Mouse (Mus musculus) kidney, adult 18-20 months (tissue): ENCODE data around the gene Gins2.

Experiments
- DNase-seq: peaks from one replicate; pipeline ENCODE4 v3.0.0; 2021

The Gins2 gene

GRCm38 (mm10) chr8:120543416-120544055 is 45.6 kb downstream of the Gins2 start:
- DNase-seq = peak; percentile 91

DNA sequence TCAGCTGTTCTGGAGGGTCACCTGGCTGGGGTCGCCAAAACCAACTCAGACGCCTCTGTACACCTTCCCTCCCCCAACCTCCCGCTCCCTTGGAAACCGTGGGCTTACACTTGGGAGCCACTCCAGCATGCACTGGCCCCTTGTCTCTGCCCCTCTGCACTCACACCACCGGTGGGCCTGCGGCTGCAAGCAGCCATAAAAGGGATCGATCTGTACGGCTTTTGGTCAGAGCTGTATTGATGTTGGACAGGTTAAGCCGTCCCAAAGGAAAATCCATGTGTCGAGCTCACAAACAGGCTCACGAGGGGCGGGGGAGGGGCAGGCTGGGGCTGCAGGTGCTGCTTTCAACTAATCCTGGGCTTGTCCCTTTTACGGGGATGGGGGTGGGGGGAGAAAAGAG is 46.1 kb downstream of the Gins2 start:
- no peak for DNase-seq

DNA sequence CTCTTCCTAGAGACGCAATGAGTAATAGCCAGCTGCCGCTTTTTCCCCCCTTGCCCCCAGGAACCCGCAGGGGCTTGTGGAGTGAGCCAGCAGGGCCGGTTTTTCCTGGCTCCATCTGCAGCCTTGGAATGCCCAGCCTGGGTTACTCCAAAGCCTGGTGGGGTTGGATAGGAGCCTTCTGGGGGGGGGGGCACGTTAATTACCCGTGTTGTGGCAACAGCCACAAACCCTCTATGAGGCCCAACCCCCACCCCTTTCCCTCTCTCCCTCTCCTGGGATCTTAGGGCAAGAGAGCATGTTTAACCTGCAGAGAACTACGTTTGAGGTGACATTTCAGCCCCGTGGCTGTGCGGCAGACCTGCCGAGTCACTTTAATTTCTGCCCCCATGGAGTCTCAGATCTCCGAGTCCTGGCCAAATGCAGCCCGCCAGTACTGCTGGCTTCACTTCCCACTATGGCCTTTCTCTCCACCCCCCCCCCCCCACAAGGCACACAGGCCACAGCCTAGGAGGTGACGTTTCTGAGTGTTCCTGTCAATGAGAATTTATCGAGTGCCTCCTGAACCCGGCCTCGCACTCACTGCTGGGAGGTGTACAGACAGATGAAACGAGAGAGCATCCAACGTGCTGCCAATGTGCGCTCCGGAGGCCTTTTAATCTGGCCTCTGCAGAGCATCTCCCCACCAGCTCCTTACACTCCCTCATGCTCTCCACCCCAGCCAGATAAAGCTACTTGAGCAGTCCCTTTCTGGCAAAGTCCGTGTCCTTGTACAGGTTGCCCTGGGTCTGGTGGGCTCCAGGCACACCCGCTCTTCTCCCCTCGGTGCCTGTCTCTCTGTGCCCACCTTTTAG is 49.1 kb downstream of the Gins2 start:
- DNase-seq = no peak

DNA sequence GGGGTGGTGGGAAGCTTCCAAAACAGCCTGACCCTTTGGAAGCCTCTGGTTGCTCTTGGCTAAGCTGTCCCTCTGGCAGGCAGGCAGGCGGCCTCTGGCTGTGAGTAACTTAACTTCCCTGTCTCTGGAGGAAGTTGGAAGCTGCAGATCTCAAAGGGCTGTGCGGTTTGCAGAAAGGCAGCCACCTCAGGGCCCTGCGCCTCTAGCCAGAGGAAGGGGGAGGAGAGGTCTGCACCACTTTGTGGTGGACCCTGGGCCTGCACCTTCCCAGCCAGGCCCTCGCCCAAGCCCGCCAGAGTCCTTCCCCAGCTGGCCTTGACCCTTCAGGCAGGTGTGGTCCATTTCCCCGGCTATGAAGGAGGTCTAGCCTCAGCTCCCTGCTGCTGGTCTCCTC is 49.7 kb downstream of the Gins2 start:
- no peak for DNase-seq

- peak; percentile 92 for DNase-seq
These were observed 50.5 kb downstream of the Gins2 start for GRCm38 (mm10) chr8:120538397-120539240.

DNA sequence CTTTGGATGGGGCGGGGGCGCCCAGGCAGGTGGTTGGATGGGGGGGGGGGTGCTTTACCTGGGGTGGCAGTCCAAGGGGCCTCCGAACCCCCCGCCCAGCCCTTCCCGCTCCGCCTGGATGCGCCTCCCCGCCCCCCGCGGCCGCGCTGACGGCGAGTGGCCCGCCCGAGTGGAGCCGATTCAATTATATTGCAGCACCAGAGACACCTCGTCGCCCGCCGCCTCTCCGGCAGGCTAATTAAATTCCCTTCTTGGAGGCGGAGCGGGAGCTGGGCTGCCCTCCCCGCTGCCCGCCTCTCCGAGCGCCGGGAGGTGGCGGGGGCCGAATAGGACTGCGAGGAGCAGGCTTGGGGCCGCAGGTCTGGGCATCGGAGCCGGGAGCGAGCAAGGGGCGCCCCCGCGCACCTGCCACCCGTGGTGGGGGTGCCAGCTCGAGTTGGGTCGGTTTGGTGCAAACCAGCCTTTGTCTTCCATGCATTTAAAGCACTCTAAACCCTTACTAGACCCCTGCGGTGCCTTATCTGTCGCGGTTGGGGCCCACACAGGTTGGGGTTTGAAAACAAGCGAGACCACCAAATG is 51.2 kb downstream of the Gins2 start:
- DNase-seq = peak; percentile 75

DNA sequence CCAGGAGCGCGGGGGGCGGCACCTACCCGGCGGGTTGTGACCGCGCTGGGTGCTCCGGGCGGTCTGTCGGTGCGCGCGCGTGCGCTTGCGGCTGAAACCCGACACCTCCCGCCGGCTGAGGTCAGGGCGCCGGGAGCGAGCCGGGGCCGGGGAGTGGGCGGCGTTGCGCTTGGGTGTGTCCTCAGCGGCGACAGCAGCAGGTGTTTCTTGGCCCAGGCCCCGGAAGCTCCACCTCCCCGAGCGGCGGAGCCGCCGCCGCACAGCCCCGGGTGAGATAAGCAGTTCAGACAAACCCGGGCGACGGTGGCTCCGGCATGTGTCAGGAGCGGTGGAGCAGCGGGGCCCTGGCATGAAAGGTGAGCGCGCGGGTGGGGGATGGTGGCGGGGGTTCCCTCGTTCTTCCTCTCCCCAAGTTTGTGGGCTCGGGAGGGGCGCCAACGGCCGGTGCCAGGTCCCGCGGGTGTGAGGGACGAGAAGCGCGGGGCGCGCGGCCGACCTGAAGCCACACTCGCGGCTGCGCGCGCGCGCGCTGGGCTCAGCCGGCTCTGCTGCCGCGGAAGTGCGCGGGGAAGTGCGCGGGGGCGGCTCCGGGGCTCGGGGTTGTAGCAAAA is 51.8 kb downstream of the Gins2 start:
- DNase-seq = peak; percentile 89

GRCm38 (mm10) chr8:120536306-120537206 is 52.5 kb downstream of the Gins2 start:
- DNase-seq = peak; percentile 52

GRCm38 (mm10) chr8:120535452-120536305 is 53.4 kb downstream of the Gins2 start:
- DNase-seq = peak; percentile 61

DNA sequence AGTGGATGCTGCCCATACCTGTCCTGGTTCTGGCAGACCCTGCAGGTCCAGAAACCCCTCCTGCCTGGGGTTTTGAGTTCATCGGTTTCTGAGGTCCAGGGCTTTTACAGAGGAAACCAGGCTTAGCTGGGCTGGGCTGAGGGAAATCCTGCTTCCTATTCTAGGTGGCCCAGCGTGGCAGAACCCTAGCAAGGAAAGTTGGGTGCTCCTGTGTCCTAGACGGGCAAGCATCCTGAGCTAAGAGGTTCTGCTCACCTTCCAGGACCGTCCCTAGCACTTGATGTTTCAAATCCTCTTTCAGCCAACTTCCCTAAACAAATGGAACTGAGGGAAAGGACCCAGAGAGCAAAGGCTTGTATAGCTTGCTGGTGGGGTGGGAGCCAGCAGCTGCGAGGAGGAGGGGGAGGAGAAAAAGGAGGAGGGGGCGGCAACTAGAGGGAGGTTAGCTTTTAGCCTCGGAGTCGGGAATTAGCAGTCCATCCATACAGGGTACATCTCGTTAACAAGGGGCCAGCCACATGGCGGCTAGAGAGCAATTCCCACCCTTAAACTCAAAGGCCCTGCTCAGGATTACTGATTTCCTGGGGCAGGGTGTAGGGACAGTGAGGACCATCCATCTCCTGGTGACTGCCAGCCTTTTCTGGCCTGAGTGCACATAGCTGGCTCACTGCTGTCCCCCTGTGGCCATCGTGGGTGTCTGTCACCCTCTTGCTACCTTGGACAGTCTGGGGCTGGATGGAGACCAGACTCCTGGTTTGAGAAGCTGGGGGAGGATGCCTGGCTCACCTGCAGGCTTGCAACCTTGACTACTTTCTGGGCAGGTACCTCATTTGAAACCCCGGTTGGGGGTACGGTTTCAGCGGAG is 54.4 kb downstream of the Gins2 start:
- DNase-seq = peak; percentile 83

- DNase-seq = no peak
These were observed 55.0 kb downstream of the Gins2 start for GRCm38 (mm10) chr8:120534080-120534479.

- DNase-seq = no peak
These were observed 55.7 kb downstream of the Gins2 start for GRCm38 (mm10) chr8:120533380-120533779.

DNA sequence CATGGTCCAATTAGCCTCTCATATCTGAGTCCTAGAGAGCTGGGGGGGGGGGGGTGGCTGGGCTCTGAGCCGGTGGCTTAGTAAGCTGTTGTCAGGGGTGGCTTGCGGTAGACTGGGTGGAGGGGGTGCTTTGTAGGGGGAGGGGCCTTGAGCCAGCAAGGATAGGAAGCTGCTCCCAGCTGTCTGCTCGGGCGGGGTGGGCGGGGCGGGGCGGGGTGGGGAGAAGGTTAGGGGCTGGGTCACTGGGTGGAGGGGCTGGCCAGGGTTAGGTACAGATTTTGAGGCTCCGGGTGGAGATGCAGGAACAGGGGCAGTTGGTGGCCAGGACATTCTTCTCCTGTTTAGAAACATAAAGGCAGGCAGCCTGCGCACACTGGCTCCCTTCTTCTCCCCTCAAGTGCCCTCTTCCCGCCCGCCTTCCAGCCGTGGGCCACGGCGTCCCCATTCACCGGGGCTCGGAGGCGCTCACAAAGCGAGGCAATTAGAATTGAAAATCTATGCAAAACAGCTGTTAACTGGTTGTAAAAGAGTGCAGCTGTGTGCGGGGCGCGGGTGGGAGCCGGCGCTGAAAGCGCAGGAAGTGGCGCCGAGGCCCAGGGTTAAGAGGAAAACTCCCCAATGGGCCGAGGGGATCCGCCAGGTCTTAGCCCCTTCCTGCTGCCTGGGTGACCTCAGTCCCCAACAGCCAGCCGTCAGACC is 56.4 kb downstream of the Gins2 start:
- no peak for DNase-seq

DNA sequence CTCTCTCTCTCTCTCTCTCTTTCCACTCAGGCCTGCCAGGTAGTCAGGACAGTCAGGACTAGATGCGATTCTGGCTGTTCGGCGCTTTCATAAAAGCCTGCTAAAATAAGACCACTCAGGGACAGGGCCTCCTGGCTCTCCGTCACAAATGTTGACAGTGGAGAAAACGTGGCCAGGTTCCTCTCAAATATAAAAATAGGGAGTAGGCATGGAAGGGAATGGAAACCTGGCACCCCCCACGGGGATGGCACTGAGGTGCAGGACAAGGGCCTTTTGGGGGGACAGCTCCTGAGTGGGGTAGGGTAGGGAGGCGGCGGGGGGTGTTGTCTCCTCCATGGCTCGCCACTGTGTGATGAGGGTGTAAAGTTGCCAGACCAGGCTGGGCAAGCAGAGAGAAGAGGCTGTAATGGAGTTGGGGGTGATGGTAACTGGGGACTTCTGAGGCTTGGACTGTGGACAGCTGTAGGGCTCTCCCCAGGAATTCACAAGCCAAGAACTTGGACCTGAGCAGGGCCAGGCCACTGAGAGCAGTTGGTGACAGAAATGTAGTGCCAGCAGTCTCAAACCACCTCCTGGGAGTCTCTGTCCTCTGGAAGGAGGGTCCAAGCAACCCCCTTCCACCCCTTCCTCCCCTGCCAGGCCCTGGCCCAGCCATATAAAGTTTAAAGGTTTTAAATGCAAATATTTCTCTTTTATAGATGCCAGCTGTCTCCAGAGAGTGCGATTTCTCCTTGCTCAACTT is 57.2 kb downstream of the Gins2 start:
- no peak for DNase-seq

DNA sequence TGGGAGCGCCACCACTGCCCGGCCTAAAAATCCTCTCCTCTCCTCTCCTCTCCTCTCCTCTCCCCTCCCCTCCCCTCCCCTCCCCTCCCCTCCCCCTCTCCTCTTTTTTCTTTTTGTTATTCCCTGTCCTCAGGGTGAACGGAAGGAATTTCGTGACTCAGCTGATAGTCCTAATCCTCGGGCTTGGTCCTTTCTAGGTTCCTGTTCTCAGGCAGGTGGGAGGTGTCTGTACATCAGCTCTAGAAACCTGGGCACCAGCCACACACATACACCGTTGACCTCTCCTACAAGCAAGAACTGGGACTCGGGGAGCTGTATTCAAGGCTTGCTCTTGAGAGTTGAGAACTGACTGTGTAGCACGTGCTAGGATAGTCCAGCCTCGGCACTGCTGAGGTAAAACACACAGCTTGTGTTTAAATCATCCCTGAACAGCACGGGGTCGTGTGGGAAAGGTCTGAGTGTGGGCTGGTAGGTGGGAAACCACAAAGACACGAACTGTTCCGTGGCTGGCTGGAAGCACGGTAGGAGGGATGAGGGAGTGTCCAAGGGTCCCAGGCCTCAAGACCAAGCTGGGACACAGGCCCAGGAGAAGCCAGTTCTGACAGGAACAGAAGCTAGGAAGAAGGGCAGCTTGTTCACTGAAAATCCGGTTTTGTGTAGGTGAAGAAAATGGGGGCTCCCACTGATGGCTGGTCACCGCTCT is 58.0 kb downstream of the Gins2 start:
- DNase-seq = no peak

DNA sequence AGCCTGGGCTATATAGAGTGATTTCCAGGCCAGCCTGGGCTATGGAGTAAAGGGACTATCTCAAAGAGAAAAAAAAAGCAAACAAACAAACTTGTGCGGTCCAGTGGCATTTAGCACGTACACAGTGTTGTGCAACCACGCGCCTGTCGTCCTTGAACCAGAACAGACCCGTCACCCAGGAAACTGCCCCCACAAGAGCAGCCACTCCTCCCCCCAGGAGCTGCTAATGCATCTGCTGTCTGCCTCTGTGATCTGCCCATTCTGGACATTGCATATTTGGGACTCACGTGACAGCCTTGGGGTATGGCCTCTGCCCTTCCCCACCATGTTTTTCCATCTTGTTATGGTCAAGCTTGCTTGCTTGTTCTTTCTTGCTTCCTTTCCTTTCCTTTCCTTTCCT is 59.9 kb downstream of the Gins2 start:
- DNase-seq = no peak
